Mouse (Mus musculus) ovary, postnatal 10 days (tissue): ENCODE measurements around the gene Ticam1.

Source experiments
- DNase-seq: peaks from one replicate; pipeline ENCODE4 v3.0.0; 2022; ENCODE audit warnings: low spot score

Ticam1 gene

DNA sequence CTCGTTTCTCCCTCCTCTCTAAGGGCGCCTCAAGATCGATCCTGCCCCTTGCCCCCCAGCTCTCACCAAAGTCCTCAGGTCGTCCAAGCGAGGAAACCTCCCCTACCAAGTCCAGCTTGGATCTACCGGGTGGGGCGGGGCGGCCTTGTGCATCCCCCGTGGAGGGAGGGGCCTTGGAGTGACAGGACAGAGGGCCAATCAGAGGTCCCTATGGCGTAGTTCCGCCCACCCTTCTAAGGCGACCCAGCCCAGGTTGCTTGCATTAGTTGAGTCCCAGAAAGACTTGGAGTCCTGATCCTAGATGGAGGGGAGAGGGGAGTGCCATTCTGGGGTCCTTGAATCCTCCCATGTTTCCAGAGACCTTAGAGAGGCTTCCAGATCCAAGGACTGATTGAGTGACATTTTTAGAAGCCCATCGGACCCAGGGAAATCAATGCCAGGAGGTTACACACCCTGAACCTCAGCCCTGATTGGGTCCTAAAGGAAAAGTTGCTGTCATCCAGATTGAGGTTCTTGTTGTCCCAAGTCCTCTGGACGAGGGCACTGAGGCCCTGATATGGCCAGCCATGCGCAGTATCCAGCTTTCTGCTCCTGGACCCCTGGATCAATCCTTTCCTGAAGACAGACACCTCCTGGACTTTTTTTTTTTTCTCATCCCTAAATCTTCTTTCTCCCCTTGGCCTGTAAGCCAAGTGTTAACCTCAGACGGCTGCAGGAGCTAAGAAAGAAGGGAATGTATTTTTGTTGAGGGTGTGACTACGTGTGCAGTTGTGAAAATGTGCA, 14.0 kb upstream of the Ticam1 start:
- peak; percentile 100 for DNase-seq

DNA sequence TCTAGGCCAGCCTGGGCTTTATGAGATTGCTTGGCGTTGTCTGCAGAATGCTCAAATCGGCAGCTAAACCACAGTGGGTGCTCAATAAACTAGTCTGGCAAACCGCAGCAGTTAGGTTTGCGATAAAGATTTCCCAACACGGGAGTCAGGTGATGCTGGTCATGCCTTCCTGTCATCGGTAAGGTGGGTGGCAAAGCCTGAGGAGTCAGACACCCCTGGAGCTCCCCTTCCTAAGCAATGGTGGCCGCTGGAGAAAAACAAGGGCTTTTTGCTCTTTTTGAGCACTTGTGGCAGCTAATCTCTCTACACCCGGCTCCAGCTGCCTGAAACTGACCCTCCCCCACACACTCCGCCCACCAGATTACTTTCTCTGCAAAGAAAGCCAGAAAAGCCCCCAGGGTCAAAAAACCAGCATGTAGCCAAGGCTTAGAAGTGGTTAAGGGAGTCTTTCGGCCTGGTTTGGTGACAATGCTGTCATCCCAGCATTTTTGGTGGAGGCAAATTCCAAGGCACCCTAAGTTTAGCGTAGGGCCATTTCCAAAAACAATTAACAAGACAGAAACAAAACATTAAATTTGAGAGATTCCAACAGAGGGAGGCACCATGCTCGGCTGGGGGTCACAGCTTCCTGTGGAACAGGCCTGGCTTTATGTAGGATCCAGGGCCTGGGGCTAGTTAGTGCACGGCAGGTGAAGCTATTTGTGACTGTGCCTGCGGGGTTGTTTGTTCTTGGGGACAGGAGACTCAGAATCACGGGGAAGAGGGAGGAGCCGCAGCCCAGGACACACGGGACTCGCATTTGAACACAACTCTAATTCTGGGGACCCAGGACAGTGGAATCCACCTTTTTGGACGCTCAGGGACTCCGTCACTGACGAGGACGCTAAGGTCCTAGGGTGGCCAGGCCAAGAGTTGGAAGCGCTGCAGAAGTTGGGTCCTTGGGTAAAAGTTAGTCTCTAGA, 13.1 kb upstream of the Ticam1 start:
- DNase-seq: no peak

DNA sequence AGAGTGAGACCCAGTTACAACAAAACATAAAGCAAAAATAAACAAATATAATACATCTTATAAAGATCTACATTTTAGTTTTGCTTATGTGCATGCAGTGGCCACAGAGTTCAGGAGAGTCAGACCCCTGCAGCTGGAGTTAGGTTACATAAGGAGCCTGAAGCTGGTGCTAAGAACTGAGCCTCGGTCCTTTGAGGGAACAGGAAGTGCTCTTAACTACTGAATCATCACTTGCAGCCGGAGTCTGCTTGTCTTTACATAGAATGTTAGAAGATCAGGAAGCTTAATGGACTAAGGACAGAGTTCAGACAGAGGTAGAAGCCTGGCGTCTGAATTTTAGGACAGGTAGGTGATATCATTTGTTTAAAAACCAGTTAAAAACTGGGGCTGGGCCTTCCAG, 12.3 kb upstream of the Ticam1 start:
- no peak for DNase-seq

DNA sequence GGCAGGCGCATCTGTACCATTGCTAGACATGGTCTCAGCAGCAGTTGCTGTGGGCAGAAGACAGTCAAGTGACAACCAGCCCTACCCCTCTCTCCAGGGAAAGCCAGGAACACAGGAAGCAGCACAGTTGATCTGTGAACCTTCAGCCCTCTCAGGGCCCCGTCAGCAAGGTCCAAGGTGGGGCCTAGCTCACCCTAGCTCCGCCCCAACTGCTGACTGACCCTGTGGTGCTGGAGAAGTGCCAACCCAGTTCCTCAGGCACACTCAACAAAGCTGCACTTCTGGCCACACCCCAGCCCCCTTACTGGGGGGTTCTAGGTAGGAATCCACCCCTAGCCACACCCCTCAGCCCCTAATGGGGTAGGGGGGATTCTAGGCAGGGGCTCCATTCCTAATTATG, 11.2 kb upstream of the Ticam1 start:
- no peak for DNase-seq

DNA sequence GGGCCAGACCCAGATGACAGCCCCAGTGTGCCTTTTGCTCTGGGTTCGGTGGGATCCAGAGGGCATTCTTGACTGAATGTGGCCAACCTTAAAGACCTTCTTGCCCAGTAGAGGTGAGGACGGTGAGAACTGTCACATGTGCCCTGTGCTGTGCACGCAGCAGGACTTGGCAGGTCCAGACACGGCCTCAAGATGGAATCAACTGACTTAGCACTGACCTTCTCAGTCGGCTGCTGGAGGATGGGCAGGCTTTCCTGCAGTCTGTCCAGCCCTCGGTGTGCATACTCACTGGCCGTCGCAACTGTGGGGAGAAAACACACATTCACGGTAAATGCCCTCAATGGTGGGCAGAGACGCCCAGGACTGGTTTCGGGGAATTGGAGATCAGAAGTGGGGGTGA, 9.4 kb upstream of the Ticam1 start:
- no peak for DNase-seq

DNA sequence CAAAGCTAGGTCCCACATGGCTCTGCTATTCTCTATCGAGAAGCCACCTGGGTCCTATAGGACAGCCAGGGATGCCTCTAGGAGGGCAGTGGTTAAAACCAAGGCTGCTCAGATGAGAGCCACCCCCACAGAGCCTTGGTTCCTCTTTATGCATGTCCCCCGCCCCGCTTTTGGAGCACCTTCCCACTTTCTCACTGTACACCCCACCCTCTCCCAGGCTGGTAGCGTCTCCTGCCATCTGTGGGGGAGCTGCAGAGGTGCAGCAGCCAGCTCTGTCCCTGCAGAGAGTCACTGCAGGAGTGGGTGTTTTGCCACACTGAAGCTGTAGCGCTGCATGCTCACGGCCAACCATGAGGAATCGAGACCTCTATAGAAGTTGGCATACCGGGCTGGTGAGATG, 6.7 kb upstream of the Ticam1 start:
- no peak for DNase-seq

DNA sequence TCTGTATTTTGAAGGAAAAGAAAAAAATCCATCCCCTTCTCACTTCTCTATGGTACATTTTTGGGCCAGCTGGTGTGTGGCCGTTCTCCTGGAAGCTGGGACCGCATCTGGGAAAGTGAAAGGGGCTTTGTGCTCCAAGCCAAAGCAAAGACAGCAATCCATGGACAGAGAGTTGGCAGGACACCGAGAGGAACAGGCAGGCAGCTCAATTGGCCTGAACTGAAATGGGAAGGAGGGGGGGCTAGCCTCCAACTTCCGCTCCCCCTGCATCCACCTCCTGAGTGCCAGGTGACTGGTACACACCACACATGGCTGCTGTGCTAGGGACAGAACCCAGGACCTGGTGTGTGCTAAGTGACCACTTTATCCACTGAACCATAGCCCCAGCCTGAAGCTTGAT, 6.2 kb upstream of the Ticam1 start:
- DNase-seq: no peak

DNA sequence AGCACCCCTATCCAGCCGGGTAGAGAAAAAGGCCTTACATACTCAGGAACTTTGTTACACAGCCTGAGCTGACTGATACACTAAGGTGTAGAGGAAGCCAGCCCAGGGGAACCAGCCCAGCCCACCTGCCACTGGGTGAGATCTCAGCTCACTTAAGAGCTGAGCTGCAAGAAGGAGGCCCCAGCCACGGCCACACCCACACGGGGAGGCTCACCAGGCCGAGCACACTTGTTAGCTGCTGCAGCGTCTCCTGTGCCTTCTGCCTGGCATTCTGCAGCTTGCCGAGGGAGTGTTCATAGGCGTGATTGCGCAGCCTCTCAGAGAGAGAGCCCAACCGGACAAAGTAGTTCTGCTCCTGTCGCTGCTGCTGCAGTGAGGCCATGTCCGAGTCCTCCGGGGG, 4.6 kb upstream of the Ticam1 start:
- no peak for DNase-seq

DNA sequence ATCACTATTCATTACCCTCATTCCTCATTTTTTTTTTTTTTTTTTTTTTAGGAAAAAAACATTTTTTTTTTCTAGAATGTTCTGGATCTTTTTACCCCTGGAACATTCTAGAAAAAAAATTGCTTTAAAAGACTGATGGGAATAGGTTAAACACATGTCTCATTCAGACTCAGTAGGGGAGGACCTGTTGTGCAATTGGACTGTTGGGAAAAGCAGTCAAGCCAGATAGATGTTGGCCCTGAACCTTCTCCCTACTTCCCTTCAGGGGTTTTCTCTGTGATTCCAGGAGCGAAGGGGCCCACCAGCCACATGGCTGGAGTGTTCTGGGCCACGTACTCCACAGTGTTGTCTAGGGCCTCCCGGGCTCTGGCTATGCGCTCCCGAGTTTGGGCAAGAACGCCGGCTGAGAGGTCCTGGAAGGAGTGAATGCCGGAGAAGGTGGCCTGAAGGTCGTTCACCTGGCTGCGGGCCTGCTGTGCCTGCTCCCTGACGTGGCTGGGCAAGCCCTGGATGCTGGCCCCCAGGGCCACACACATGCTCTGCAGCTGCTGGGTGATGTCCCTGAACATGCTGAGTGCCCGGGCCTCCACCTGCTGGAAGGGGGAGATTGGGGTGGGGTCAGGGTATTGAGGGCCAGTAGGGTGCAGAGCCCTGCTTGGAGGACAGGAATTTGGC, 3.0 kb upstream of the Ticam1 start:
- DNase-seq: no peak

DNA sequence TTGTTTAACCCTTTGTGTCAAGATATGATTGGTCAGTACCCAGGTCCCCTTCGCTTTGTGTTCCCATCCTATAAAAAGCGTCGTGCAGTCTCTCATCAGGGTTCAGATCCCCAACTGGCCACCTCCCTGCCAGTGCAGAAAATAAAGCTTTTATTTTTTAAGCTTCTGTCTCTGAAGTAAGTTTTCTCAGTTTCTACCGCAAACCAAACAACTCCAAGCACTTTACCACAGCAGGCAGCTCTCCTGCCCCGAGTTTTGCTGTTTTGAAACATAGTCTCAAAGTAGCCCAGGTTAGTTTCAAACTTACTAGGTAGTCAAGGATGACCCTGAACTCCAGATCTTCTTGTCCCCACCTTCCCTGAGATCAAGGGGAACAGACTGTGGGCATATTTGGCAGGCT, 1.8 kb upstream of the Ticam1 start:
- no peak for DNase-seq

DNA sequence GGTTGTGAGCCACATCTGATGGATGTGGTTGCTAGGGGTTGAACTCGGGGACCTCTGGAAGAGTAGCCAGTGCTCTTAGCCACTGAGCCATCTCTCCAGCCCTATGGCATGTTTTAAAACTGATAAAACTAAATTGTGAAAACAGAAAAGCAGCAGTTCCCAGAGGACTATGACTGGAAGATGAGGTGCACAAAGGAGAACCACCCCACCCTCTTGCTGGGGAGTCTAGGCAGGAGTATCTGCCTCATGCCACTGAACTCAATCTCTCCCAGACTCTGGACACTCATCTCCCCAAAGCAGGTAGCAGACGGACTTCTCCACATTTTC, 944 bp upstream of the Ticam1 start:
- DNase-seq: no peak

DNA sequence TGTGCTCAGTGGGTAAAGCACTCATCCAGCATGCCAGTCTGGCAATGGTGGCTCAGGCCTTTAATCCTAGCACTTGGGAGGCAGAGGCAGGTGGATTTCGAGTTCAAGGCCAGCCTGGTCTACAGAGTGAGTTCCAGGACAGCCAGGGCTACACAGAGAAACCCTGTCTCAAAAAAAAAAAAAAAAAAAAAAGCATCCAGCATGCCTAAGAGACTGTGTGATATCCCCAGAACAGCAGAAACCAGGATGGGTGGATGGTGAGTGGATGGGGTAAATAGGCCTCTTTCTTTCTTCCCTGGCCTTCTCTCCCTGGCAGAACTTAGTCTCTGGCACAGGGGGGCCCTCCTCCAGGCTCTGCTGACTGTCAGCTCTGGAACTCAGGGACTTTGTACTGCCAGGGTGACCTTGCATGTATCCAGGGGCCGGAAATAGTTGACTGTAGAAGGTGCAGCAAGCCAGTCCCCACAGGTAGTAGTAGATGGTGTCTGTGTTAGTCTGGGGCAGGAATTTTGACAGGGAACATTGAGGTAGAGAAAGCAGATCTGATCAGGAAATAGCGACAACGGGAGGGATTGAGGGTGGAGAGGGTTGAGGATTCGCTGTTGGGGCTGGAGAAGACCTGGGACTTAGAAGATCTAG, 625 bp downstream of the Ticam1 start:
- DNase-seq: no peak

DNA sequence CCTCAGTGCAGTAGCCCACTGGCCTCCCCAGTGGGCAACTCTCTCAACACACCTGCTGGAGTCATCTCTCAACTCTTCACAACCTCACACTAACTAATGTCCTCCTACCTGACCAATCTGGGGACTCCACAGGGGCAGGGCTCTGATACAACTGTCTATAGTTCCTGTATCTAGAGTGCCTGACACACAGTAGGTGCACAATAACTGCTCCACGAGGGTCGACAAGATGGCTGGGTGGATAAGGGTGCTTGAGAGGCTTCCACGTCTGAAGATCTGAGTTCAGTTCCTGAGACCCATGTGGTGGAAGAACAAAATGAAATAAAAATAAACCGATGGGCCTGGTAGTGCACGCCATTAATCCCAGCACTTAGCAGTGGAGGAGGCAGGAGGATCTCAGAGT, 2.6 kb downstream of the Ticam1 start:
- no peak for DNase-seq

DNA sequence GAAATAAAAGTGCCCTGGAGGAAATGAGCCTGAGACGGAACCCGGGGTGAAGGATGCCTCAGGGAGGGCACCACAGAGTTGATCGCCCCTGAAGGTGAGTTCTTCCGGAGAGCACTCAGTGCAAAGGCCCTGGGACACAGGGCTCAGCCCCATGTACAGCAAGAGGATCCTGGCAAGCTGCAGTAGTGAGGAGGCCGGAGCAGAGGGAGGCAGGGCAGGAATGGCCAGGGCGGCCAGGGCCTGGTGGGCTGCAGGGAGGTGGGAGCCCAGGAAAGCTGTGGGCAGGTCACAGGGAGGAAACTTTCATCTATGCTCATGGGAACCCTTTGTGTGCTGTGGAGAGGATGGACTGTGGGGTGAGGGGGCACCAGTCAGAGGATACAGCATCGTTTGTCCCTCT, 3.1 kb downstream of the Ticam1 start:
- no peak for DNase-seq

DNA sequence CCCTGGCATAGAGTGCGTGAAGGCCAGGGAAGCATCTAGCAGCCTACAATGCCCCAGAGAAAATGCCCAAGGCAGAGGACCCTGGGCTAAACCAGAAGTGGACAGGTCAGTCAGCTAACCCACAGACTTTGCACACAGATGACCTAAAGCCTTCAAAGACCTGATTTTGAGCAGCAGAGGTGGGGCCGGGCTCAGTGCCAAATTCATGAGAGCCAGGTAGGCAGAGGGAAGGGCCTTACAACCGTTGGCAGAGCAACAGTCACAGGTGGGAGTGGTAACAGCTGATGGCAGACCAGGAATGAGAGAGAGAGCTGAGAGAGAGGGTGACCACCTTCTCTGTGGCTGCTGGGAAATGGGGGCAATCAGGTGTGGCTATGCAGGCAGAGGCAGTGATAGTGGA, 3.9 kb downstream of the Ticam1 start:
- no peak for DNase-seq

DNA sequence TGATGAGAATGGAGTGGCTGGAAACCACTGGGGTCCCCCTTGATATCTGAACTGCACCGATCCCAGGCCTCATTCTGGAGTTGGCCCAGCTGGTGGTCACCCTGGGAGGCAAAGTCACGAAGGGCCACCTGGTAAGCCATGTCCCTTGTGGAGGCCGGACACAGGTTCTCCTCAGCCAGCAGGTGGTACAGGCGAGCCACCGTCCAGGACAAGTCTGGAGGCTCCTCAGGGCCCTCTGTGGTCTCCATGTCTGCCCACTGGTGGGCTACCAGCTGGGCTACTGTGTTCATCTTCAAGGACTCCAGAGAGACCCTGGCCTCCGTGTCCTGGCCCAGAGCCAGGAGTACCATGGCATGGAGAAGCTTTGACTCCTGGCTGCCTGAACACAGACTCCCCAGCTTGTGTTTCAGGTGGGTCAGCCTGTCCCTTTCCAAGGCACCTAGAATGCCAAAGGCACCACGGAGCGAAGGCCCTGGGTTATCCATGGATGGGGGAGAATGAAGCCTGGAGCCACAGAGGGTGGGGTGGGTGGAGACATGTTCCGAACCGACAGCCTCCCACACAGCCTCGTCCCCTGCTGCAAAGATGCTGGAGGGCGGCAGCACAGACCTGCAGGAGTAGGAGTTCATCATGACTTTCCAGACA, 4.9 kb downstream of the Ticam1 start:
- DNase-seq: no peak

DNA sequence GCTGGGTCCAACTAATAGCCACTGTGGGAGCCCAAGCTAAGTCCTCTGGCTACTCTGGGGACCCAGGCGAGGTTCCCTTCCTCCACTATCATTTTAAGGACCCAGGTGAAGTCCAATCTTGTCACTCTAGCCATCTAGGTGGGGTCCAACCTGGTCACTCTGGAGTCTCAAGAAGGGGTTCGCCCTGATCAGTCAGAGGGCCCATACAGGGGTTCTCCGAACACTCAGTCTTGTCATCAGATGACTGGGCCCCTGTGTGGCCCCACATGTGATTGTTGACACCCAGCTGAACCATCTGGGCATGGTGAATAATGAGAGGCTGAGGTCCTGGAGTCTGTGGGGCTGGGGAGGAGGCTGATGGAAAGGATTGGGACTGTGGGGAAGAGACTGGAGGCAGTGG, 6.8 kb downstream of the Ticam1 start:
- DNase-seq: no peak

DNA sequence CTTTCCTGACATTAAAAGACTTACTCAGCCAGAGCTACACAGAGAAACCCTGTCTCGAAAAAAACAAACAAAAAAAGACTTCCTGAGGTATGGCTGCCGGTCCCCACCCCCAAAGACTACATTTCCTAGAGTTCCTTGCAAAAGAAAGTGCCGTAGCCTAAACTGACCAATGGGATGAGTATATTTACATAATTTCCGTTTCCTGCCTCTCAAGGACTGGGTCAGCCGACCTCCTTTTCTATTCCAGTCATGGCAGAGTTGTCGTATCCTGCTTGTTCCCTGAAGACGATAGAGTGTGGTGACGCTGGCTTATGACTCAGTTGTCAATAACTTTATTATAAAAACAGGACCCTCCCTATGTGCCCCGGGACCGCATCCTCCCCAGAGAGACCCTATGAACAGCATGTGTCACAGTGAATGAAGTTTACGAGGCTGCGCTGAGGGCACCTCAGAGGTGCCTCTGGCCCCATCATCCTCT, 7.4 kb downstream of the Ticam1 start:
- DNase-seq: no peak

DNA sequence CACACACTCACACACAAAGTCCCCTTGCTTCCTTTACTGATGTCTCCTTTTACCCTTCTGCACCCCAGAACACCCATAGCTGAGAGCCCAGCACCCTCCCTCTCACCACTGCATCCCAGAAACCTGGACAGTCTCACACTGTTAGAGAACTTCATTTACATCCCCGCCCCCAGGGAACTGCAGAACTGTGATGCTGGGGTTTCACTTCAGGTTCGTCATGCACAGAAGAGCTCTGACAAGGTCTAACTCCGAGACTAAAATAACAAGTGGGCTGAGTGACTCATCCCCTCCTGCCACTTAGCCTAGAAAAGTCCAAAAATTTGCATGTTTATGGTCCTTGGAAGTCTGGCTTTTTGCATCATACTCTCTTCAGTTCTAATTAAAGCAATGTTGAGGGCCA, 10.3 kb downstream of the Ticam1 start:
- DNase-seq: no peak

DNA sequence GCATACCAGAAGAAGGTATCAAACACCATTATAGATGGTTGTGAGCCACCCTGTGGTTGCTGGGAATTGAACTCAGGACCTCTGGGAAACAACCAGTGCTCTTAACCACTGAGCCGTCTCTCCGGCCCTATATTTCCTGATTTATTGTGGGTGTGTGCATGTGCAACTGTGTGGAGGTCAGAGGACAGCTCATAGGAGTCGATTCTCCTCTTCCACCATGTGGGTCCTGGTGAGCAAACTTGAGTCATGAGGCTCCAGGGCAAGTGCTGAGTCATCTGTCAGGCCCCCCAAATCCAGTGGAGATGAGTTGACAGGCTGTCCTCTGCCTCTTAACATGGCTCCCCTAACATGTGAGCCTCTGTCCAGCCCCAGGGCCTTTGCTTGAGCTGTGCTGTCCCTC, 10.7 kb downstream of the Ticam1 start:
- no peak for DNase-seq

DNA sequence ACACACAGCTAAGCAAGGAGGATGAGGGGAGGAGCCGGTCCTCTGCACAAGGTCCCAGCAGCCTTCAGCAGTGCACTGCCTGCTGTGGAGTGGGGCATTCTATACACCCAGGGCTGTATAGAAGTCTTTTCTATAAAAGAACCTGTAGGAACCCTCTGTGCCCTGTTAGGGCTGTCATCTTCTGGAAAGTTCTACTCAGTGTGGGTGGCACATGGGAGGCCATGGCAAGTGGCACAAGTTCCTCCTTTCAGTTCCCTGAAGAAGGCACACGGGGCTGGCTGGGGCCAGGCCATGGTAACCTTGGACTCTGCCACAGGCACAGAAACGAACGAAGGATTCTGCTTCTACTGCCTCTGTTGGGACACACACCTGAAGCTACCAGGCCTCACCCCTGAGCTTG, 11.6 kb downstream of the Ticam1 start:
- DNase-seq: no peak

DNA sequence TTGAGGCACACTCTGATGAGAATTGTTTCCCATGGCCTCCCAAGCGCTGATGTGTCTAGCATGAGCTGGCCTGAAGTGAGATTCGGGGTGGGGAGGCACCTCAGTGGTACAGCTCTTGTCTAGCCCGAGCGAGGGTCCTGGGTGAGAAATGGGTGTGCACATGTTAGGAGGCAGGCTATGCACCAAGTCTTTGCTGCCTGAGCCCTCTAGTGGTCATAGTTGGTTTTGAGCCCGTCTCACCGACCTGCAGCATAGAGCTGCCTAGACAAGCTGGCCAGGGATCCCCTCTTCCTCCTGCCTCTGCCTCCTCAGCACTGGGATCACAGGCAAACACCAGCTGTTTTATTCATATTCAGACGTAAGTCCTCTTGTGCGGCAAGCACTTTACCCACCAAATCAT, 12.6 kb downstream of the Ticam1 start:
- DNase-seq: no peak
